Mouse (Mus musculus) ZHBTc4 (cell line): ENCODE data around the gene Slc10a2.

Source experiments
- DNase-seq: peaks from one replicate; pipeline ENCODE4 v3.0.0-alpha.2; 2011; ENCODE audit warnings: low read depth, low spot score

The Slc10a2 gene

GRCm38 (mm10) chr8:5105186-5105585, at the start of gene Slc10a2:
Gene Slc10a2 (minus strand): TSS chr8:5105351.
- DNase-seq, result no peak

- no peak for DNase-seq
These were observed 24.2 kb upstream of the Slc10a2 start for GRCm38 (mm10) chr8:5129322-5129829.

- DNase-seq, result peak; percentile 67
These were observed 1.7 kb upstream of the Slc10a2 start for GRCm38 (mm10) chr8:5106855-5107254.

GRCm38 (mm10) chr8:5095392-5095791, 9.8 kb downstream of the Slc10a2 start:
- DNase-seq, result no peak

GRCm38 (mm10) chr8:5093991-5094390, 11.2 kb downstream of the Slc10a2 start:
- peak; percentile 69 for DNase-seq

- no peak for DNase-seq
These were observed 31.4 kb downstream of the Slc10a2 start for GRCm38 (mm10) chr8:5073654-5074293.

GRCm38 (mm10) chr8:5058888-5059287, 46.3 kb downstream of the Slc10a2 start:
- no peak for DNase-seq

- peak; percentile 14 for DNase-seq
These were observed 60.7 kb downstream of the Slc10a2 start for GRCm38 (mm10) chr8:5044361-5044900.

- DNase-seq, result no peak
These were observed 66.2 kb downstream of the Slc10a2 start for GRCm38 (mm10) chr8:5038811-5039561.
